Mouse (Mus musculus) CD4-positive, CD25-positive, alpha-beta regulatory T cell, adult 4 months (primary cell): ENCODE data around the gene Phf12. TPM values are rescaled to one million over a fixed set of nuclear protein-coding genes. Genes with fewer than 3 reads are reported as not detected.

Experiments used
- ATAC-seq: one replicate; pipeline ENCODE4 v1.8.0; 2017
- polyA plus RNA-seq, 2 experiments: library from polyadenylated mRNA; unstranded; fragments of 100-300 nt; shearing (Covaris generic); gene quantifications; one replicate each; pipeline ENCODE4 v1.2.1; 2017

Phf12 gene
- polyA plus RNA-seq, 2 experiments from 2014 or later = 28.5 to 31.9 TPM

DNA sequence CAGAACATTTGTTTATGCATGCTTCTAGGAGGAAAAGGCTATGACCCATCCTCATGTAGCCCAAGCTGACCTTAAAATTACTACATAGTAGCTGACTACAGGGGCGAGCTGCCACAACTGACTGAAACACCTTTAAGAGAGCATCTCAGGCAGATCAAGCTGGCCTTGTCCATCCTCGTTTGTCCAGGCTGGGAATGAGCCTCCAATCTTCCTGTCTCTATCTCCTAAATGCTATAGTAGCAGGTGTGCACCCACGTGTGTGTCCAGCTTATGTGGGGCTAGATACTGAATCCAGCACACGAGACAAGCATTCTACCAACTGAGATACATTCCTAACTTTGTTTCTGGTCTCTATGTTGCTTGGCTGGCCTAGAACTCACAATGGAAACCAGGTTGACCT is 92.1 kb downstream of the Phf12 start:
- ATAC-seq = no peak

Other genes starting within 250 kb of the Phf12 start
- gene Myo18a, start 219.5 kb upstream of the Phf12 start, polyA plus RNA-seq = 10 to 100 TPM; 21.4 to 28.9 TPM
- under 1 TPM; 0.32 to 0.34 TPM for gene Gm10277, start 195.0 kb upstream of the Phf12 start, polyA plus RNA-seq
- gene Pipox, start 88.7 kb upstream of the Phf12 start, polyA plus RNA-seq = 1 to 10 TPM in 1 of 2 experiments, under 1 TPM in 1; 0.19 to 2.2 TPM
- not detected for gene Sez6, start 52.0 kb upstream of the Phf12 start, polyA plus RNA-seq
- gene Dhrs13, start 49.5 kb downstream of the Phf12 start, polyA plus RNA-seq = 1 to 10 TPM; 1.0 to 2.5 TPM
- 10 to 100 TPM; 20.2 to 26.1 TPM for gene Flot2, start 55.2 kb downstream of the Phf12 start, polyA plus RNA-seq
- 10 to 100 TPM; 39.9 to 61.8 TPM for gene Eral1, start 97.6 kb downstream of the Phf12 start, polyA plus RNA-seq
- gene Fam222b, start 111.9 kb downstream of the Phf12 start, polyA plus RNA-seq = 10 to 100 TPM; 11.0 to 14.9 TPM
- 1 to 10 TPM; 3.3 to 6.7 TPM for gene Traf4, start 182.8 kb downstream of the Phf12 start, polyA plus RNA-seq
- gene Nek8, start 193.9 kb downstream of the Phf12 start, polyA plus RNA-seq = 10 to 100 TPM; 10.4 to 12.2 TPM
- 1 to 10 TPM; 2.9 to 3.6 TPM for gene Tlcd1, start 194.0 kb downstream of the Phf12 start, polyA plus RNA-seq
- gene Rpl23a, start 200.8 kb downstream of the Phf12 start, polyA plus RNA-seq = 1,000 to 10,000 TPM; 3,408 to 3,991 TPM
- not detected for gene Rab34, start 205.7 kb downstream of the Phf12 start, polyA plus RNA-seq
- 1 to 10 TPM; 2.2 to 6.0 TPM for gene Proca1, start 210.6 kb downstream of the Phf12 start, polyA plus RNA-seq